Mouse (Mus musculus) MN1 (cell line): ENCODE data around the gene Galntl5.
"Not testable (repeated sequence)": the region's sequence is repeated elsewhere in the genome, so short reads cannot be mapped to it uniquely, and the experiment has no call there.

ENCODE experiments used
- DNase-seq: peaks from one replicate; pipeline ENCODE4 v3.0.0-alpha.2; 2016; ENCODE audit warnings: low spot score

Galntl5 gene

GRCm38 (mm10) chr5:25190521-25190920 is 9.3 kb downstream of the Galntl5 start:
- no peak for DNase-seq

- no peak for DNase-seq
These were observed 30.6 kb downstream of the Galntl5 start for GRCm38 (mm10) chr5:25211872-25212271.

- not testable (repeated sequence) for DNase-seq
These were observed 32.0 kb downstream of the Galntl5 start for GRCm38 (mm10) chr5:25213216-25213615.

GRCm38 (mm10) chr5:25215006-25215405 is 33.7 kb downstream of the Galntl5 start:
- no peak for DNase-seq

DNA sequence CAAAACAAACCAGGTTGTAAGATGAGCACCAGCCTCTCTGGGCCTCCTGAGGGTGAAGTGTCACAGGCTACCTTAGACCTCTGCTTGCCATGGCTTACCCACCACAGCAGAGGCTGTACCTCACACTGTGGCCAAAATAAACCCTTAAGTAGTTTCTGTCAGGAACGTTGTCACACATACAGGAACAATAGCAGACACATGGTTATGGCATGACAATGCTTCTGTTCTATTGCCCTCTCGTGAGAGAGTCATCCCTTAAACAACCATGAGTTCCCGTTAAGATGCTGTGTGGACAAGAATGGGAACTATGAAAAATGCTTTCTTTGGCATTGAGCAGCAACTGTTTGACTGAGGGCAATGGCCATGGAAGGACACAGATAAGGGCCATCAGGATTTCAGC is 40.3 kb downstream of the Galntl5 start, which contains the start of gene Galnt11:
Gene Galnt11, plus strand, starts transcription at position 301 of the 400 bp plus-strand sequence.
- DNase-seq, result no peak

- peak; percentile 93 for DNase-seq
These were observed 41.8 kb downstream of the Galntl5 start, which contains the start of gene E130116L18Rik for GRCm38 (mm10) chr5:25222752-25223702. Gene E130116L18Rik (minus strand): TSS chr5:25223153.

DNA sequence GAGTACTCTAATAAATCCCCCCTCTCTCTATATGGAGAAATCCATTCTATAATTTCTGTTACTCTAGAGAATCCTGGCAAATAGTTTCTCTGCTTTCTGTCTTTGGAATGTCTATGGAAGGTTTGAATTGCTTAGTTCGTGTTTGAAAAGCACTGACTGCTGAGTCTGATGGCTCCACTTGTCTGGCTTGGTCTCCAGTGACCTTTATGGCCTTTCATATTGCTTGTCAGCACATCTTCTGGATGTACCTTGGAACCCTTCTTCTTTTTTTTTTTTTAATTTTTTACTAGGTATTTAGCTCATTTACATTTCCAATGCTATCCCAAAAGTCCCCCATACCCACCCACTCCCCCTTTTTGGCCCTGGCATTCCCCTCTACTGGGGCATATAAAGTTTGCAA is 43.1 kb downstream of the Galntl5 start:
- not testable (repeated sequence) for DNase-seq

DNA sequence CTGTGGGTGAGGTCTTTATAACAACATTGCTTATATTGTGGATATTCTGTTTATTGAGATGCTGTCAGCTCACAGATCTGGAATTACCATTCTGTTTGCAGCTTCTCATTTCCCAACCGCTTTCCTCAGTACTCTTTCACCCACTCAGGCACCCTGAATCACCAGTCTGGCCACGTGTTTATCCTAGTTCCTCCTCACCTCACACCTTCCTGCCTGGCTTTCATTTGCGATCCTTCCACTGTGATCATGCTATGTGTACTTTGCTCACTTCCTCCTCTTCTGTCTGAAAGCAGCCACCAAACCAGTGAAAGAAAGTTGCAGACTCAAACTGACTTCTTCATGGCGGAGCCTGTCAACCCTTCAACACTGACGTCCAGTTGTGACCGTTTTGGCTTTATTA is 61.8 kb downstream of the Galntl5 start:
- no peak for DNase-seq

- no peak for DNase-seq
These were observed 64.7 kb downstream of the Galntl5 start for GRCm38 (mm10) chr5:25245806-25246472.

DNA sequence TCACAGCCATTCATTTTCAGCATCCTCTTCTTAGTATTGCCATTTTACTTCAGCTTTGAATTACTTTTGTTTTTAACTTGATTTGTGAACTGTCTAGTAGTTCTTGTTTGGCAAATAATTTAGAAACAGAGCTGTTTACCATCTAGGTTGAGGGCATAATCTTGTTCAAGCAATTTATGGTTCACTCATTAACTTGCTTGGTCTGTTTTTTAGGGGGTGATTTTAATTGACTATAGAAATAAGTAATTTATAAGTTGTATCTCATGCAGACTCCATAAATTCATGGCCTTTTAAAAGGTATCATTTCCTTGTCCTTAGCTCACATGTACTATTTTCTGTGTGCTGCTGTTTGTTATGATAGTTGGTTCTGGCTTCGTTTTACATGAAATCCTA is 65.2 kb downstream of the Galntl5 start:
- DNase-seq, result no peak

DNA sequence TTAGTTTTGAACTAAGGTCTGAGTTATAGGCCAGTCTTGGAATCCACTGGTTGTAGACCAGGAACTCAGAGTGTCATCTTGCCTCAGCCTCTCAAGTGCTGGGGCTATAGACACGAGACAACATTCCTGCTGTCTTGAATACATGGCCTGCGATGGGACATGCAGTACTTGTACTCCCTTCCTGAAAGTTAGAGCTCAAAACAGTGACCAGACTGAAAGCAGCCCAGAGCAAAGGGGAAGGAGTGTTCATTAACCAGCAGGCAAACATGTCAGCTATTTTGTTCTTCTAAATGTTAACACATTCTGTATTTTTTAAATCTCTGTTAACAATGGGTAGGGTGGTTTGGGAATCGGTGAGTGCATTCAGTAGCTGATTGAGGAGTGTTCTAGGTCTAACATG is 65.8 kb downstream of the Galntl5 start:
- no peak for DNase-seq

GRCm38 (mm10) chr5:25252423-25252822 is 71.2 kb downstream of the Galntl5 start:
- DNase-seq, result no peak

- DNase-seq, result no peak
These were observed 71.7 kb downstream of the Galntl5 start for GRCm38 (mm10) chr5:25252825-25253544.

DNA sequence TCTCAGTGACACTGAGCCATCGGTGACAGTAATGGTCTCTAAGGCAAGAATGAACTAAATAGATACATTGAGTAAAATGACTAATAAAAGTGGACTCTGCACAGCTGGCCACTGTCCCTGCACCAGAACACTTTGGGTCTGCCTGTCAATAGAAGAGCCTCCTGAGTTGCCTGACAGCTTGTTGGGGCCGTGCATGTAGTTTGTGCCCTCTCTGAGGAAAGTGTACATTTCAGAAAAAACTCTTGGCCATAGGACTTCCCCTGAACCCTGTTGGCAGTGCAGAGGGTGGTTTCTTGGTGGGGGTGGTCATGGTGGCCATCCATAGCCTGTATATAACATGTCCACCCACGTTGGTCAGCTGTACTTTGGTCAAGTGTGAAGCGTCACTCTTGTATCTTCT is 73.2 kb downstream of the Galntl5 start:
- DNase-seq, result no peak

DNA sequence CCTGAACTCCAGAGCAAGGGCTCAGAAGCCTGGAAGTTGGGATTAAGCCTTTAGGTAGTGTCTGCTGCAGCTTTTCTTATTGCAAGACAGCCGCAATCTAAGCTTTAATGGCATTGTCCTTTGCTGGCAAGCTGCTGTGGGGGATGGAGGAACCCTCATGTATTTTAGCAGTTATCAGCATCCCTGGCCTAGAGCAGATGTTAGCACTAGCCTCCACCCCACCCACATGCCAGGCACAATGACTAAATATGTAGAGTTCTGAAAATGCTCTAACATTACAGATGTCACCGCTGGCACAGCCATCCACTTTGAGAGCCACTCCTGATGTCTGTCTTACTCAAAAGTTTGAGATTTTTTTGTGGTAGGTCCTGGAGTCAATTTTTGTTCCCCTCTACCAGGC is 75.4 kb downstream of the Galntl5 start:
- no peak for DNase-seq

GRCm38 (mm10) chr5:25261452-25261851 is 80.2 kb downstream of the Galntl5 start:
- DNase-seq, result no peak

GRCm38 (mm10) chr5:25262266-25262665 is 81.0 kb downstream of the Galntl5 start:
- DNase-seq, result no peak

- no peak for DNase-seq
These were observed 87.1 kb downstream of the Galntl5 start for GRCm38 (mm10) chr5:25268258-25268888.
